Mouse (Mus musculus) layer of hippocampus, adult 9-10 months (tissue): ENCODE results near the gene Tigar.

ENCODE experiments used
- DNase-seq: peaks from one replicate; pipeline ENCODE4 v3.0.0; 2022; ENCODE audit warnings: low spot score

The Tigar gene

GRCm38 (mm10) chr6:127109402-127109930, at the start of gene Tigar:
Tigar (minus strand) TSS chr6:127109557.
- DNase-seq, result peak; percentile 84

GRCm38 (mm10) chr6:127157321-127157720, 48.0 kb upstream of the Tigar start:
- DNase-seq, result no peak

GRCm38 (mm10) chr6:127155468-127155867, 46.1 kb upstream of the Tigar start:
- DNase-seq, result no peak

GRCm38 (mm10) chr6:127154708-127155268, 45.4 kb upstream of the Tigar start:
- DNase-seq, result no peak

- no peak for DNase-seq
Observed at GRCm38 (mm10) chr6:127153972-127154707, 44.8 kb upstream of the Tigar start.

GRCm38 (mm10) chr6:127153296-127153800, 44.0 kb upstream of the Tigar start:
- no peak for DNase-seq

GRCm38 (mm10) chr6:127152106-127152951, 43.0 kb upstream of the Tigar start, which contains the start of gene Ccnd2:
Ccnd2 (minus strand) TSS chr6:127152193.
- no peak for DNase-seq

- DNase-seq, result no peak
Observed at GRCm38 (mm10) chr6:127151565-127152105, 42.3 kb upstream of the Tigar start.

- DNase-seq, result no peak
Observed at GRCm38 (mm10) chr6:127150663-127151564, 41.6 kb upstream of the Tigar start.

GRCm38 (mm10) chr6:127149944-127150662, 40.7 kb upstream of the Tigar start:
- no peak for DNase-seq

- no peak for DNase-seq
Observed at GRCm38 (mm10) chr6:127149303-127149943, 40.1 kb upstream of the Tigar start.

- no peak for DNase-seq
Observed at GRCm38 (mm10) chr6:127148526-127149302, 39.4 kb upstream of the Tigar start.

- peak; percentile 76 for DNase-seq
Observed at GRCm38 (mm10) chr6:127147665-127148064, 38.3 kb upstream of the Tigar start.

GRCm38 (mm10) chr6:127146322-127146947, 37.1 kb upstream of the Tigar start:
- DNase-seq, result no peak

- DNase-seq, result no peak
Observed at GRCm38 (mm10) chr6:127145464-127146190, 36.3 kb upstream of the Tigar start.

GRCm38 (mm10) chr6:127143576-127144288, 34.4 kb upstream of the Tigar start:
- no peak for DNase-seq

GRCm38 (mm10) chr6:127143124-127143520, 33.8 kb upstream of the Tigar start:
- no peak for DNase-seq
